Mouse (Mus musculus) layer of hippocampus, postnatal 36 days (tissue): ENCODE data around the gene Ubtfl1. TPM values are rescaled to one million over a fixed set of nuclear protein-coding genes. Genes with fewer than 3 reads are reported as not detected.
"Not testable (repeated sequence)": the region's sequence is repeated elsewhere in the genome, so short reads cannot be mapped to it uniquely, and the experiment has no call there.

Experiments
- DNase-seq, 2 experiments: peaks; one replicate each; pipeline ENCODE4 v3.0.0; 2022
- microRNA-seq, 2 experiments: library from miRNA; unstranded; fragments of <30 nt; microRNA quantifications; one replicate each; pipeline ENCODE4 v1.2.0; 2021
- total RNA-seq, 2 experiments: library from RNA; stranded (reverse); gene quantifications; 2 replicates each; pipeline ENCODE4 v1.2.3; 2021

Gene Ubtfl1
- total RNA-seq = not detected

- DNase-seq = no peak
These were observed at the start of gene Ubtfl1 for GRCm38 (mm10) chr9:18404118-18404517. Ubtfl1 (plus strand) TSS chr9:18404418.

DNA sequence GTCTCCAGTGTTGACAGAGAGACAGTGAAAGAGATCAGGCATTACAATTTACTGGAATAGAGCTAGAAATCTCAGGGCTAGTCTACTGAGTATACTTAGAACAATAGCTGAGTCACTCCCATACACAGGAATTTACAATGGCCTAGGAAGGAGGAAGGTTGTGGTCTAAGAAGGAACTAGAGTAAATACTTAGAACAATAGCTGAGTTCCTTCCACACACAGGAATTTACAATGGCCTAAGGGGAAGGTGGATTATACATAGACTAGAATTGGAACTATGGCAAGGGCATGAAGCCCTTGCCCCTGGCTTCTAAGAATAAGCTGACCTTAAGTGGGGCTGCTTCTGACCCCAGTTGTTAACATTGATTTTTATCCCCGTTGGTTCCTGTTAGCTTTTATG is 31.2 kb upstream of the Ubtfl1 start:
- DNase-seq = not testable (repeated sequence)

GRCm38 (mm10) chr9:18385782-18386181 is 18.4 kb upstream of the Ubtfl1 start:
- no peak for DNase-seq

GRCm38 (mm10) chr9:18399629-18400028 is 4.6 kb upstream of the Ubtfl1 start:
- no peak for DNase-seq

DNA sequence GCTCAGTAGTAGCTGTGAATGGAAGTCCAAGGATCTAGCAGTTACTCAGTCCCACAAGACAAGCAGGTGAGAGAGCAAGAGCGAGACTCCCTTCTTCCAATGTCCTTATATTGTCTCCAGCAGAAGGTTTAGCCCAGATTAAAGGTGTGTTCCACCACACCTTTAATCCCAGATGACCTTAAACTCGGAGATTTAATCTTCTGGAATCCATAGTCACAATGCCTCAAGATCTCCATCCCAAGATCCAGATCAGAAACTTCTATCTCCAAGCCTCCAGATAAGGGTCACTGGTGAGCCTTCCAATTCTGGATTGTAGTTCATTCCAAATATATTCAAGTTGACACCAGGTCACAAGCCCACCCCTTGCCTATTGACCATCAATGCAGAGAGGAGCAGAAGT is 1.3 kb upstream of the Ubtfl1 start, which contains the start of gene Naalad2:
Gene Naalad2, minus strand, starts transcription at position 101 of the 400 bp plus-strand sequence.
- not testable (repeated sequence) for DNase-seq

DNA sequence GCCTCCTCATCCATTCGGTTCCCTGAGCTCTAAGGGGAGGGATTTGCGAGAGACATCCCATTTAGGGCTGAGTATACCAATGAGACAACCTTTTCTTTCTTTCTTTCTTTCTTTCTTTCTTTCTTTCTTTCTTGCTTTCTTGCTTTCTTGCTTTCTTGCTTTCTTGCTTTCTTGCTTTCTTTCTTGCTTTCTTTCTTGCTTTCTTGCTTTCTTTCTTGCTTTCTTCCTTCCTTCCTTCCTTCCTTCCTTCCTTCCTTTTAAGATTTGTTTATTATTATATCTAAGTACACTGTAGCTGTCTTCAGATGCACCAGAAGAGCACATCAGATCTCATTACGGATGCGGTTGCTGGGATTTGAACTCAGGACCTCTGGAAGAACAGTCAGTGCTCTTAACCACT is 8.2 kb downstream of the Ubtfl1 start:
- not testable (repeated sequence) for DNase-seq

DNA sequence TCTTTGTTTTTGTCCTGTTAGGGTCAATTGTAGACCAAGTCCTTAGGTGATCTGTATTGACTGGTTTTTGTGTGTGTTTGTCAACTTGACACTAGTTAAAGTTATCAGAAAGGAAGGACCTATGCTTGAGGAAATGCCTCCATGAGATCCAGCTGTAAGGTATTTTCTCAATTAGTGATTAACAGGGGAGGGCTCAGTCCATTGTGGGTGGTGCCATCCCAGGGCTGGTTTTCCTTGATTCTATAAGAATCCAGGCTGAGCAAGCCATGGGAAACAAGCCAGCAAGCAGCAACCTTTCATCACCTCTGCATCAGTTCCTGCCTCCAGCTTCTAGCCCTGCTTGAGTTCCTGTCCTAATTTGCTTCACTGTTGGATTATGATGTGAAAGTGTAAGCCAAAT is 26.1 kb downstream of the Ubtfl1 start, which contains the start of gene Mbd3l2:
Gene Mbd3l2, plus strand, starts transcription at position 301 of the 400 bp plus-strand sequence.
- DNase-seq = no peak

- peak; percentile 1 to 7 for DNase-seq
These were observed 27.5 kb downstream of the Ubtfl1 start for GRCm38 (mm10) chr9:18431687-18432086.

GRCm38 (mm10) chr9:18456520-18456919 is 52.3 kb downstream of the Ubtfl1 start:
- DNase-seq = no peak

Small RNA genes within 50 kb of the gene (microRNA-seq; reads per million reads assigned to microRNA genes)
- gene Gm22854 = 0 reads per million in 2 experiments

Other genes starting within 250 kb of the Ubtfl1 start
- gene Chordc1, start 112.3 kb upstream of the Ubtfl1 start, total RNA-seq = 100 to 1,000 TPM; 126 to 160 TPM
- gene Naalad2, start 1.4 kb upstream of the Ubtfl1 start, total RNA-seq = 1 to 10 TPM in 1 of 2 experiments, under 1 TPM in 1; 0.47 to 1.0 TPM
- not detected for gene Mbd3l2, start 26.2 kb downstream of the Ubtfl1 start, total RNA-seq
- gene Zfp558, start 73.8 kb downstream of the Ubtfl1 start, total RNA-seq = 1 to 10 TPM; 2.5 to 2.8 TPM
- not detected for gene Mbd3l1, start 73.9 kb downstream of the Ubtfl1 start, total RNA-seq